Mouse (Mus musculus): Measurements from ENCODE around the gene Klrg1.

Klrg1 gene

DNA sequence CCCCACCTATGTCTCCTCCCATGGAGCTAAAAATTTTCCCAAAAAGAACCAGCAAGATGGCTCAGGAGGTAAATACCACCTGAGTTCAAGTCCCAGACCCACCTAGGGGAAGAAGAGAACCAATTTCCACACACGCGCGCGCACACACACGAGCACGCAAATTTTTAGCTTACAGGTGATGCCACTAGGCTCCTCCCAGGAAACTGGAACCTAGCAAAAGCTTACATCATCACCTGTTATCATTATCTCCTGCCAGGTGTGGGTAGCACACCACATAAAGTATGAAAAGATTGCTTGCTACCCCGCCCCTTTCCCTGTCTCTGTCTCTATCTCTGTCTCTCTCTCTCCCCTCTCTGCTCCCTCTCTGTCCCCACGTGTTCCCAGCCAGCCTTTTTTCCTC lies 10.4 kb upstream of the Klrg1 start:
- in situ Hi-C loops (cut with MseI, MboI), result no loop called here

DNA sequence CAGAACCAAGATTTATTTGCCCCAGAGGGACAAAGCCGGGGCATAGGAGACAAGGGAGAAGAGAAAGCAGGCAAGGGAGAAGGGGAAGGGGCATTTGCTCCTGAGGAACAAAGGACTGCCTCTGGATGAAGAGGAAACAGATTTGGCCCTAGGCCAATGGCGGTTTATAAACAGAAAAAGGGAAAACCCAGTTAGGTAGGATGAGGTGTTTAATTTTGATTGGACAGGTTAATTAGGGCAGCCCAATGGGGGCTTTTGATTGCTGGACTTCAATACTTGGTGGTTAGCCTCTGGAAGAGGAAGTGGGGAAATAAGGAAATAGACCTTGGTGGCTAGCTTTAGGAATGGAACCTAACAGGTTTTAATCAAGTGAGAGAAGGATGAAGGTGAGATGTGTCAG lies 9.5 kb upstream of the Klrg1 start:
- in situ Hi-C loops (cut with MseI, MboI), result no loop called here

DNA sequence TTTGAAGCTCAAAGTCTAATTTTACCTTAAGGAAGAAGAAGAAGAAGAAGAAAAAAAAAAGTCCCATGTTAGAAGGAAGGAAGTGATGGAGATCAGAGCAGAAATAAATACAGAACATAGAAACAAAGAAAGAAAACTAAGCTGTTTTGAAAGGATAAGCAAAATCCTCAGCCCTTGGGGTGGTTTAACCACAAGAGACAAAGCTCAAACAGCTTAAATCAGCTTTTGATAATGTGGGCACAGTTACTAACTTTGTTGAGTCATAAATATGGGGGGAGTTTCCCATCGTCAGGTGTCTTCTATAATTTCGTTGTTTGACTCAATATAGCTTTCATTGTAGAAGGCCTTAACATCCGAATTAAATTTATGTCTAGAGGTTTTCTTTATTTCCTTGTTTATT lies 9.1 kb upstream of the Klrg1 start:
- in situ Hi-C loops (cut with MseI, MboI), result no loop called here

DNA sequence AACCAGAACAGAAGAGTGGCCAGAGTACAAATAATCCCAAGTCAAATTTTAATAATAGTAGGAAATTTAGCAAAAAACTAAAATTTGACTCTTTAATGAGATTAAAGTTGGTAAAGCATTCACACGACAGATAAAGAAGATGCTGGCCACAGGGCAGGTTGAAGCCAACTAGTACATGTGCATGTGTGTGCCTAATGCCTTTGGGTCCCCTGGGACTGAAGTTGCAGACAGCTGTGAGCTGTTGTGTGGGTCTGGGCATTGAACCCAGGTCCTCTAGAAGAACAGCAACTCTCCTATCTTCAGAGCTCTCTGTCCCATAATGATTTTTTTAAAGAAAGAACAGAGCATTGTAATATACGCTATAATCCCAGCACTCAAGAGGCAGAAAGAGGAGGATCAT lies 8.6 kb upstream of the Klrg1 start:
- in situ Hi-C loops (cut with MseI, MboI), result no loop called here

DNA sequence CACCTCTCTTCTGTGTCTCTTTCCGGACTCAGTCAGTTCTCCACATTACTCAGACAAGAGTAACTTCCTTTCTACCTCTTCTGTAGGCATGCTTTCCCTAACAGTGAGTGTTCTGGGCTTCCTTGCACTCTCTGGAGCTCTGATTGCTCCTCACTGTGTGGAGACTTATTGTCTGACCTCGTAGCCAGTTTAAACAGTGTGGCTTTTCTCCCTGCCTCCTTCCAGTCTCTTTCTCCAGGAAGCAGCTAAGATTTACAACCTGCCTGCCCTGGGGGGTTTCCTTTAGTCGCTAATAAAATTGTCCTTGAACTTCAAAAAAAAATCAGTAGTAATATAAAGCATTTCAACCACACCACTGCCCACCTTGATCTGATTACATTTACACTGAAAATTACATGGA lies 7.6 kb upstream of the Klrg1 start:
- in situ Hi-C loops (cut with MseI, MboI), result no loop called here

- in situ Hi-C loops (cut with MseI, MboI), result no loop called here
Measured at GRCm38 (mm10) chr6:122289313-122289712, 6.6 kb upstream of the Klrg1 start.

- in situ Hi-C loops (cut with MseI, MboI), result no loop called here
Measured at GRCm38 (mm10) chr6:122288263-122288662, 5.6 kb upstream of the Klrg1 start.

DNA sequence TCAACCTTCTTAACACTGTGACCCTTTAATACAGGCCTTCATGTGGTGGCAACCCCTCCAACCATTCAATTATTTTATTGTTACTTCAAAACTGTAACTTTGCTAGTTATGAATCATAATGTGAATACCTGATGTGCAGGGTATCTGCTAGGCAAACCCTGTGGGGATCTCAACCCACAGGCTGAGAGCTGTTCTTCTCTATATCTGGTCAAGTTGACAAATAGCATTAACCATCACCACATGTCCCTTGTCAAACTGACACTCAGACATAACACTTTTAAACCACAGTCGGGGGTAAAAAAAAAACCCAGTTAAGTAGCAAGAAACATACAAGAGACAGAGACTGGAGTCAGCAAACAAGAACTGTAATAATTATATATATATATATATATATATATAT lies 2.1 kb upstream of the Klrg1 start:
- in situ Hi-C loops (cut with MseI, MboI), result no loop called here

- in situ Hi-C loops (cut with MseI, MboI), result no loop called here
Measured at GRCm38 (mm10) chr6:122284304-122284703, 1.6 kb upstream of the Klrg1 start.

- in situ Hi-C loops (cut with MseI, MboI), result no loop called here
Measured at GRCm38 (mm10) chr6:122283429-122283828, 747 bp upstream of the Klrg1 start.

GRCm38 (mm10) chr6:122276565-122276964 lies 6.1 kb downstream of the Klrg1 start:
- in situ Hi-C loops (cut with MseI, MboI), result no loop called here

GRCm38 (mm10) chr6:122274546-122274945 lies 8.1 kb downstream of the Klrg1 start:
- in situ Hi-C loops (cut with MseI, MboI), result loop anchor here in 1 of 2 experiments (25.0 kb wide), 1 partner anchor 712 kb away; no protein-coding TSS in a partner anchor

- in situ Hi-C loops (cut with MseI, MboI), result loop anchor here in 1 of 2 experiments (25.0 kb wide), 1 partner anchor 708 kb away; no protein-coding TSS in a partner anchor
Measured at GRCm38 (mm10) chr6:122270152-122270551, 12.5 kb downstream of the Klrg1 start.

GRCm38 (mm10) chr6:122269170-122269569 lies 13.5 kb downstream of the Klrg1 start:
- in situ Hi-C loops (cut with MseI, MboI), result loop anchor here in 1 of 2 experiments (25.0 kb wide), 1 partner anchor 707 kb away; no protein-coding TSS in a partner anchor

GRCm38 (mm10) chr6:122268561-122268960 lies 14.1 kb downstream of the Klrg1 start:
- in situ Hi-C loops (cut with MseI, MboI), result loop anchor here in 1 of 2 experiments (25.0 kb wide), 1 partner anchor 706 kb away; no protein-coding TSS in a partner anchor

GRCm38 (mm10) chr6:122262543-122262942 lies 20.1 kb downstream of the Klrg1 start:
- in situ Hi-C loops (cut with MseI, MboI), result loop anchor here in 1 of 2 experiments (5.0 to 25.0 kb wide), 2 partner anchors 40 to 700 kb away; no protein-coding TSS in a partner anchor

DNA sequence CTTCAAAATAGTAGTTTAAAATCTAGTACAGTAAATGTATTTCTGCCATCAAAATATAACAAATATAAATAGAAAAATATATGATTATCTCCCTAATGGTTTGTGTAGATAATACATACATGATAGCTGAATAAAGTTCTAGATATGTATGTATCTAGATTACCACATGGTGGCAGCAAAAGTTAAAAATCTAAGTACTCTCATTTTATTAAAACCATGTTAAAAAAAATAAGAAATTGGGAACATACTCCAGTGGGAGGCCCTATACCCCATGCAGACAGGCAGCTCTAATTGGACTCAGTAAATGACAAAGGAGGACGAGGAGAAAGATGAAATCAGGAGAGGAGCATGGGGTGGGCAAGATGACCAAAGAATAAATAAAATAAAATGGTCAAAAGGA lies 30.5 kb downstream of the Klrg1 start:
- in situ Hi-C loops (cut with MseI, MboI), result loop anchor here (5.0 to 25.0 kb wide), 3 partner anchors 50 to 690 kb away; no protein-coding TSS in a partner anchor

DNA sequence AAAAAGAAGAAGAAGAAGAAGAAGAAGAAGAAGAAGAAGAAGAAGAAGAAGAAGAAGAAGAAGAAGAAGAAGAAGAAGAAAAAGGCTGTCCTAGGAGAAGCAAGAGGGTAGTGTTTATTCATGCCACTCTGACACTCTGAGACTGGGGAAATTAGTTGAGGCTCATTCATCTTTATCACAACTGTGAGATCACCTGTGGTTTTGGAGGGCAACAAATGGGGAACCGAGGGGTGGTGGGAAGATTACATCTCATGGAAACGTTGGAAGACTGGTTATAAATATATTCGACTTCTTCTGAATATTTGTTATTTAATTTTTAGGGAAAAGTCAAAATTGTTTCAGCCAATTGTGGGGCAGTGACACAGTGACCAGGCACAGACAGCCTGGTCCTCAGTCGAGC lies 32.6 kb downstream of the Klrg1 start:
- in situ Hi-C loops (cut with MseI, MboI), result loop anchor here (5.0 to 25.0 kb wide), 3 partner anchors 52 to 688 kb away; no protein-coding TSS in a partner anchor

Data from mouse trophoblast stem cell (cell line).